Mouse (Mus musculus) liver, postnatal 0 days (tissue): Measurements from ENCODE around the gene Ccdc12.

ENCODE experiments used
- CTCF ChIP-seq: sonication (generic); IDR thresholded peaks from 2 replicates; pipeline ENCODE4 v1.5.1; 2016; ENCODE audit warnings: antibody characterized with exemption, low read depth
- EP300 ChIP-seq: IDR thresholded peaks from 2 replicates; pipeline ENCODE4 v1.6.1; 2016; ENCODE audit warnings: antibody characterized with exemption, low read depth, mild to moderate bottlenecking

GRCm38 (mm10) chr9:110748451-110748850 is 92.1 kb downstream of the Ccdc12 start:
- TF ChIP-seq EP300 (no peak), CTCF (no peak)
